Mouse (Mus musculus): ENCODE measurements around the gene Colgalt2. TPM values are rescaled to one million over a fixed set of nuclear protein-coding genes. Genes with fewer than 3 reads are reported as not detected.
"Not testable (repeated sequence)": the region's sequence is repeated elsewhere in the genome, so short reads cannot be mapped to it uniquely, and the experiment has no call there.

Gene Colgalt2
- polyA plus RNA-seq, 1 experiment = 0.06 TPM

- H3K27me3 ChIP-seq (replicated peaks) = peaks cover 12% of the 10 kb centered on the region
- H3K36me3 ChIP-seq (replicated peaks; ENCODE audit: low read length) = no peaks in the 10 kb centered on the region
- no peaks in the 10 kb centered on the region for H3K4me1 ChIP-seq
- TF ChIP-seq GATA1 (IDR thresholded peaks at IDR 0.05; ENCODE audit: borderline replicate concordance, low read length) (no peak), FLI1 (IDR thresholded peaks at IDR 0.05; ENCODE audit: low read length) (no peak)
- H3K4me3 ChIP-seq (replicated peaks) = no peak overlapping the region
- no peaks in the 10 kb centered on the region for H3K9me3 ChIP-seq
Measured at GRCm38 (mm10) chr1:152414451-152414850, 14.8 kb downstream of the Colgalt2 start.

DNA sequence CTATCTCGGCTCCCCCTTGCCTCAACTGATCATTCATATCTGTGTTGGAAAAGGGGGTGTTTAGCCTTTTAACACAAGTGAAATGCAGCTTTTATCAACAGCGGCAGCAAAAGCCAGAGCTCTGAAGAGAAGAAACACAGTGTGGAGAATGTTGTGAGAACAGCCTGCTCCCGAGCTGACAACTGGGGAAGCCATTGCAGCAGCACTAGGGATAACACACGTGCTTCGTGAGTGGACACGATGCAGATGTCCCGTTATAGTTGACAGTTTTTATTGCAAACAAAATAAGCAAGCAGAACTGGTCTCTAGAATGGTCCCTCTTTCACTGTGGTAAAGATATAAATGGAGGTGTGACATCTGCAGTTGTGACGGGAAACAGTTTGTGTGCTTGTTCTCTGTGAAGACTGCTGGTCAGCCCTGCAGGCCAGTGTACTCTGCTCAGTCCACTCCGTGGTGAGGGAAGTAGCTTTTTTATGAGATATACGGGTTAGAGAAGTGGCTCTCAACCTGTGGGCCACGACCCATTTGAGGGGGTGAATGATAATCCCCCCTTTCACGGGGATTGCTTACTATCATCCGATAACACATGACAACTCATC, 16.8 kb downstream of the Colgalt2 start:
- no peaks in the 10 kb centered on the region for H3K36me3 ChIP-seq (replicated peaks; ENCODE audit: low read length)
- TF ChIP-seq FLI1 (IDR thresholded peaks at IDR 0.05; ENCODE audit: low read length) = no peak
- no peak for TF ChIP-seq GATA1 (IDR thresholded peaks at IDR 0.05; ENCODE audit: borderline replicate concordance, low read length)
- H3K9me3 ChIP-seq = no peaks in the 10 kb centered on the region
- no peaks in the 10 kb centered on the region for H3K4me1 ChIP-seq
- no peak overlapping the region for H3K4me3 ChIP-seq (replicated peaks)
- H3K27me3 ChIP-seq (replicated peaks) = peaks cover 11% of the 10 kb centered on the region

GRCm38 (mm10) chr1:152417602-152418001, 18.0 kb downstream of the Colgalt2 start:
- Histone ChIP-seq H3K36me3 (replicated peaks; ENCODE audit: low read length) (no peaks in the 10 kb centered on the region), H3K27me3 (replicated peaks) (peaks cover 8% of the 10 kb centered on the region), H3K4me1 (no peaks in the 10 kb centered on the region), H3K9me3 (no peaks in the 10 kb centered on the region), H3K4me3 (replicated peaks) (no peak overlapping the region)
- TF ChIP-seq GATA1 (IDR thresholded peaks at IDR 0.05; ENCODE audit: borderline replicate concordance, low read length) = no peak
- no peak for TF ChIP-seq FLI1 (IDR thresholded peaks at IDR 0.05; ENCODE audit: low read length)

DNA sequence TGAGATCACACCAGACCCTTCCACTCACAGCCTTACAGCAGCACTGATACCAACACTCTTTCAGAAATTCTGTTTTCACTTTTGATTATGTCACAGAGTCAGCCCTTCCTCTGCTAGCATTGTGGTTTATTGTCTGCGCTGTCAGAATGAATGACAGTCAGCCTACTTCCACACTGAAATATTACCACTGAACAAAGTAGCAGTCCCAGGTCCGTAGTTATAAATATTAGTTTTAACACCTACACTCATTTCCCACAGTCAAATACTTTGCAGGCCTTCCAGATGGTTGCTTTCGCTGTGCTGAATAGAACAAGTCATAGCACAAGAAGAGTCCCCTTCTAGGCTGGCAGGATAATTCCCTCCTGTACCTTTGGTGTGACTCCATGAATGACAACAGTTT, 22.7 kb downstream of the Colgalt2 start:
- TF ChIP-seq GATA1 (IDR thresholded peaks at IDR 0.05; ENCODE audit: borderline replicate concordance, low read length) (no peak), FLI1 (IDR thresholded peaks at IDR 0.05; ENCODE audit: low read length) (no peak)
- no peak overlapping the region for H3K4me3 ChIP-seq (replicated peaks)
- H3K36me3 ChIP-seq (replicated peaks; ENCODE audit: low read length) = no peaks in the 10 kb centered on the region
- H3K27me3 ChIP-seq (replicated peaks) = peaks cover 15% of the 10 kb centered on the region
- H3K4me1 ChIP-seq = no peaks in the 10 kb centered on the region
- peaks cover 4% of the 10 kb centered on the region; the same call in 1 of the 2 replicates for H3K9me3 ChIP-seq

DNA sequence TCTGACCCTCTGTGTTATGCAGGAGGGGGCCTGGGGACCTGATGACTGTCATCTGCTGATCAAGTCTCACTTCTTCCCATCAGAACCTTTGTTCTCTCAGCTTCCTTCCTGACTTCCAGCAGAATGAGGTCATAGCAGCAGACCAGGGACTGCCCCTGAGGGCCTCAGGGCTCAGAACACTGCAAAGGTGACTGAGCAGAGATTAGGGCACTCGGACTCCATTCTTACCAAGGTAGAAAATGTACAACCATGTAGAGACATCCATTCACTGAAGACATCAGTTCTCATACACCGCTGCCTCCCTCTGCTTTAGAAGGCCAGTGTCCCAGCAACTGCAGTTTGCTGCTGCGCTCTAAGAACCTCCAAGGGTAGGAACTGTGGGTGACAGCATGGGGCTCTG, 23.4 kb downstream of the Colgalt2 start:
- H3K9me3 ChIP-seq = peaks cover 4% of the 10 kb centered on the region; the same call in 1 of the 2 replicates
- H3K36me3 ChIP-seq (replicated peaks; ENCODE audit: low read length) = no peaks in the 10 kb centered on the region
- peaks cover 13% of the 10 kb centered on the region for H3K27me3 ChIP-seq (replicated peaks)
- TF ChIP-seq GATA1 (IDR thresholded peaks at IDR 0.05; ENCODE audit: borderline replicate concordance, low read length) (no peak), FLI1 (IDR thresholded peaks at IDR 0.05; ENCODE audit: low read length) (no peak)
- H3K4me1 ChIP-seq = no peaks in the 10 kb centered on the region
- H3K4me3 ChIP-seq (replicated peaks) = no peak overlapping the region

DNA sequence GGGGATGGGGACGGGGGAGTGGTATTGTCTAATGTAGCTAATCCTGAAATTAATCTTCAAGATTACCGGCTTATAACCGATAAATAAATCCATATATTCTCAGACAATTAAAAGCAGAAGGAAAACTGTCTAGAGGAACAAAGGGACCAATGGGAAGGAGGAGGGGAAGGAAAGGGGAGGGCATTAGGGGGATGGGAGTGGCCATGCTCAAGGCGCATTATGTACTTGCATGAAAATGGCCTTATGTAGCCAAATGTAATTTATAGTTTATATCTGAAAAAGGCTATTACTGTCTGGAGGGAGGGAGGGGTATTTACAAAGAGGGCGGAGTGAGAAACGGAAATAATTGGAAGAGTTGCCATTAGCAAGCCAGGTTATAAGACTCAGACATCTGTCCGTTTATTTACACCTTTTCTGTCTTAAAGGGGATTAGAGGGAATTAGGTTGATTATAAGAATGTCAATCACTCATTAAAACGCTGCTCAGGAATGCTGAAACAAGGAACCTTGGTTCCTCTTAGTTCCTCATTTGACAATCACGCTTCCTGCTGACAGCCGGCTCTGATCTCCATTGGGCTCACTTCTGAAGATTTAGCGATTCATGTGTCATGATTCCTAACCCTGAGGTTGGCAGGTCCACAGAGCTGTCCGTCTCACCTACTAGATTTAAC, 28.4 kb downstream of the Colgalt2 start:
- TF ChIP-seq FLI1 (IDR thresholded peaks at IDR 0.05; ENCODE audit: low read length) = no peak
- H3K4me3 ChIP-seq (replicated peaks) = no peak overlapping the region
- H3K36me3 ChIP-seq (replicated peaks; ENCODE audit: low read length) = no peaks in the 10 kb centered on the region
- H3K9me3 ChIP-seq = peaks cover 4% of the 10 kb centered on the region; the same call in 1 of the 2 replicates
- H3K4me1 ChIP-seq = no peaks in the 10 kb centered on the region
- peaks cover 7% of the 10 kb centered on the region for H3K27me3 ChIP-seq (replicated peaks)

- no peaks in the 10 kb centered on the region for H3K4me1 ChIP-seq
- H3K36me3 ChIP-seq (replicated peaks; ENCODE audit: low read length) = no peaks in the 10 kb centered on the region
- peaks cover 10% of the 10 kb centered on the region for H3K27me3 ChIP-seq (replicated peaks)
- H3K4me3 ChIP-seq (replicated peaks) = no peak overlapping the region
- TF ChIP-seq FLI1 (IDR thresholded peaks at IDR 0.05; ENCODE audit: low read length) = no peak
- TF ChIP-seq GATA1 (IDR thresholded peaks at IDR 0.05; ENCODE audit: borderline replicate concordance, low read length) = no peak
- peaks cover 4% of the 10 kb centered on the region; the same call in 1 of the 2 replicates for H3K9me3 ChIP-seq
Measured at GRCm38 (mm10) chr1:152429805-152430204, 30.2 kb downstream of the Colgalt2 start.

GRCm38 (mm10) chr1:152434166-152434565, 34.5 kb downstream of the Colgalt2 start:
- peaks cover 7% of the 10 kb centered on the region for H3K27me3 ChIP-seq (replicated peaks)
- H3K4me3 ChIP-seq (replicated peaks) = no peak overlapping the region
- H3K9me3 ChIP-seq = no peaks in the 10 kb centered on the region
- TF ChIP-seq GATA1 (IDR thresholded peaks at IDR 0.05; ENCODE audit: borderline replicate concordance, low read length) = no peak
- no peak for TF ChIP-seq FLI1 (IDR thresholded peaks at IDR 0.05; ENCODE audit: low read length)
- no peaks in the 10 kb centered on the region for H3K36me3 ChIP-seq (replicated peaks; ENCODE audit: low read length)
- no peaks in the 10 kb centered on the region for H3K4me1 ChIP-seq

- not testable (repeated sequence) for H3K4me1 ChIP-seq; H3K36me3 ChIP-seq (replicated peaks; ENCODE audit: low read length); H3K9me3 ChIP-seq; H3K27me3 ChIP-seq (replicated peaks); H3K4me3 ChIP-seq (replicated peaks)
Measured at GRCm38 (mm10) chr1:152437518-152437917, 37.9 kb downstream of the Colgalt2 start.

GRCm38 (mm10) chr1:152439408-152439807, 39.8 kb downstream of the Colgalt2 start:
- H3K9me3 ChIP-seq = no peaks in the 10 kb centered on the region
- TF ChIP-seq GATA1 (IDR thresholded peaks at IDR 0.05; ENCODE audit: borderline replicate concordance, low read length) (no peak), FLI1 (IDR thresholded peaks at IDR 0.05; ENCODE audit: low read length) (no peak)
- H3K4me3 ChIP-seq (replicated peaks) = no peak overlapping the region
- no peaks in the 10 kb centered on the region for H3K36me3 ChIP-seq (replicated peaks; ENCODE audit: low read length)
- peaks cover 1% of the 10 kb centered on the region for H3K27me3 ChIP-seq (replicated peaks)
- H3K4me1 ChIP-seq = no peaks in the 10 kb centered on the region

Measured in megakaryocyte, embryonic 14.5 days (primary cell).